Mouse (Mus musculus) right cerebral cortex, adult 2 months (tissue): ENCODE results near the gene Amn1.
A peak's percentile ranks its signal among the peaks of the same experiment; 100 is the strongest.
"Not testable (repeated sequence)": the region's sequence is repeated elsewhere in the genome, so short reads cannot be mapped to it uniquely, and the experiment has no call there.

Source experiments
- DNase-seq, 2 experiments: peaks; one replicate each; pipeline ENCODE4 v3.0.0; 2021 to 2022; ENCODE audit warnings: low spot score in 2 of 2

Amn1 gene

GRCm38 (mm10) chr6:149188041-149188924 lies at the start of gene Amn1:
TSS of gene Amn1 (minus strand) at chr6:149188712.
- peak; percentile 94 to 98 for DNase-seq

- no peak for DNase-seq
Measured at GRCm38 (mm10) chr6:149236807-149237206, 48.3 kb upstream of the Amn1 start.

- no peak for DNase-seq
Measured at GRCm38 (mm10) chr6:149233918-149234317, 45.4 kb upstream of the Amn1 start.

GRCm38 (mm10) chr6:149224751-149225150 lies 36.2 kb upstream of the Amn1 start:
- no peak for DNase-seq

GRCm38 (mm10) chr6:149221296-149221695 lies 32.8 kb upstream of the Amn1 start:
- no peak for DNase-seq

- DNase-seq = no peak
Measured at GRCm38 (mm10) chr6:149198572-149198971, 10.1 kb upstream of the Amn1 start.

GRCm38 (mm10) chr6:149197116-149197515 lies 8.6 kb upstream of the Amn1 start:
- DNase-seq = no peak

GRCm38 (mm10) chr6:149193276-149193905 lies 4.9 kb upstream of the Amn1 start:
- DNase-seq = no peak

- not testable (repeated sequence) for DNase-seq
Measured at GRCm38 (mm10) chr6:149191951-149192350, 3.4 kb upstream of the Amn1 start.

- no peak for DNase-seq
Measured at GRCm38 (mm10) chr6:149189340-149189922, 919 bp upstream of the Amn1 start.

- DNase-seq = no peak
Measured at GRCm38 (mm10) chr6:149188925-149189257, 379 bp upstream of the Amn1 start.

GRCm38 (mm10) chr6:149187371-149187770 lies 1.1 kb downstream of the Amn1 start:
- no peak for DNase-seq

- DNase-seq = no peak
Measured at GRCm38 (mm10) chr6:149184007-149184406, 4.5 kb downstream of the Amn1 start.

GRCm38 (mm10) chr6:149179064-149179463 lies 9.4 kb downstream of the Amn1 start:
- DNase-seq = no peak

- no peak for DNase-seq
Measured at GRCm38 (mm10) chr6:149174932-149175570, 13.5 kb downstream of the Amn1 start.

- no peak for DNase-seq
Measured at GRCm38 (mm10) chr6:149173831-149174625, 14.5 kb downstream of the Amn1 start.

GRCm38 (mm10) chr6:149169965-149170364 lies 18.5 kb downstream of the Amn1 start:
- DNase-seq = not testable (repeated sequence)

- DNase-seq = no peak
Measured at GRCm38 (mm10) chr6:149168436-149168835, 20.1 kb downstream of the Amn1 start.

GRCm38 (mm10) chr6:149167672-149168071 lies 20.8 kb downstream of the Amn1 start:
- no peak for DNase-seq

GRCm38 (mm10) chr6:149167038-149167437 lies 21.5 kb downstream of the Amn1 start:
- DNase-seq = not testable (repeated sequence)

GRCm38 (mm10) chr6:149155031-149155841 lies 33.3 kb downstream of the Amn1 start:
- no peak for DNase-seq
